Mouse (Mus musculus): ENCODE data around the gene Fam219a. TPM values are rescaled to one million over a fixed set of nuclear protein-coding genes. Genes with fewer than 3 reads are reported as not detected.

Gene Fam219a
- polyA plus RNA-seq, 1 experiment from 2014 or later: 0.30 TPM

- no peaks in the 10 kb centered on the region for H3K27me3 ChIP-seq
- 0 out of 2 replicates have a peak, but pooled peaks cover 3% of the 10 kb centered on the region for H3K4me1 ChIP-seq (replicated peaks)
- no peak for ATAC-seq (ENCODE audit: low read depth)
- DNase-seq: peak; percentile 34
- no peak overlapping the region for H3K4me2 ChIP-seq
- WGBS (ENCODE audit: insufficient replicate concordance): 30% methylated on average over 6 of the region's 6 CpGs
- H3K9me3 ChIP-seq (replicated peaks): no peaks in the 10 kb centered on the region
- H3K27ac ChIP-seq: no peak overlapping the region
- no peak overlapping the region for H3K4me3 ChIP-seq (replicated peaks)
- no peak overlapping the region for H3K9ac ChIP-seq
- no peaks in the 10 kb centered on the region for H3K36me3 ChIP-seq
These were observed 16.8 kb downstream of the Fam219a start for GRCm38 (mm10) chr4:41552529-41552928.

GRCm38 (mm10) chr4:41547086-41547485 is 22.3 kb downstream of the Fam219a start:
- no peaks in the 10 kb centered on the region for H3K4me1 ChIP-seq (replicated peaks)
- H3K4me3 ChIP-seq (replicated peaks): no peak overlapping the region
- no peaks in the 10 kb centered on the region for H3K9me3 ChIP-seq (replicated peaks)
- H3K36me3 ChIP-seq: no peaks in the 10 kb centered on the region
- H3K27me3 ChIP-seq: no peaks in the 10 kb centered on the region
- H3K27ac ChIP-seq: no peak overlapping the region
- ATAC-seq (ENCODE audit: low read depth) (no peak), DNase-seq (no peak)
- no peak overlapping the region for H3K9ac ChIP-seq
- H3K4me2 ChIP-seq: no peak overlapping the region
- whole genome bisulfite sequencing (ENCODE audit: insufficient replicate concordance): 68% methylated on average over 1 of the region's 1 CpGs

- WGBS (ENCODE audit: insufficient replicate concordance): 19% methylated on average over 8 of the region's 8 CpGs
- DNase-seq: no peak
These were observed 23.4 kb downstream of the Fam219a start for GRCm38 (mm10) chr4:41545985-41546384.

GRCm38 (mm10) chr4:41542136-41542535 is 27.2 kb downstream of the Fam219a start:
- no peak overlapping the region for H3K4me3 ChIP-seq (replicated peaks)
- no peaks in the 10 kb centered on the region for H3K36me3 ChIP-seq
- no peaks in the 10 kb centered on the region for H3K27me3 ChIP-seq
- no peak overlapping the region for H3K4me2 ChIP-seq
- H3K4me1 ChIP-seq (replicated peaks): no peaks in the 10 kb centered on the region
- H3K9ac ChIP-seq: no peak overlapping the region
- no peak for DNase-seq
- H3K9me3 ChIP-seq (replicated peaks): no peaks in the 10 kb centered on the region
- no peak for ATAC-seq (ENCODE audit: low read depth)
- no peak overlapping the region for H3K27ac ChIP-seq
- WGBS (ENCODE audit: insufficient replicate concordance): 65% methylated on average over 8 of the region's 8 CpGs

More at GRCm38 (mm10) chr4:41545985-41546384, 23.4 kb downstream of the Fam219a start:
- no peak overlapping the region for H3K27ac ChIP-seq
- H3K36me3 ChIP-seq: no peaks in the 10 kb centered on the region
- H3K4me2 ChIP-seq: no peak overlapping the region
- no peak overlapping the region for H3K4me3 ChIP-seq (replicated peaks)
- no peak for ATAC-seq (ENCODE audit: low read depth)
- no peaks in the 10 kb centered on the region for H3K27me3 ChIP-seq
- no peak overlapping the region for H3K9ac ChIP-seq
- H3K9me3 ChIP-seq (replicated peaks): no peaks in the 10 kb centered on the region
- H3K4me1 ChIP-seq (replicated peaks): no peaks in the 10 kb centered on the region

GRCm38 (mm10) chr4:41534866-41535265 is 34.5 kb downstream of the Fam219a start:
- Histone ChIP-seq H3K4me2 (no peak overlapping the region), H3K4me3 (replicated peaks) (no peak overlapping the region), H3K27ac (no peak overlapping the region), H3K27me3 (no peaks in the 10 kb centered on the region), H3K9ac (no peak overlapping the region), H3K36me3 (no peaks in the 10 kb centered on the region), H3K4me1 (replicated peaks) (no peaks in the 10 kb centered on the region), H3K9me3 (replicated peaks) (no peaks in the 10 kb centered on the region)
- WGBS (ENCODE audit: insufficient replicate concordance): 58% methylated on average over 5 of the region's 5 CpGs
- ATAC-seq (ENCODE audit: low read depth) (no peak), DNase-seq (no peak)

- no peak for DNase-seq
- 0 out of 2 replicates have a peak, but pooled peaks cover 2% of the 10 kb centered on the region for H3K4me1 ChIP-seq (replicated peaks)
- no peaks in the 10 kb centered on the region for H3K27me3 ChIP-seq
- H3K36me3 ChIP-seq: no peaks in the 10 kb centered on the region
- WGBS (ENCODE audit: insufficient replicate concordance): 20% methylated on average over 6 of the region's 6 CpGs
- H3K4me3 ChIP-seq (replicated peaks): no peak overlapping the region
- H3K27ac ChIP-seq: no peak overlapping the region
- no peaks in the 10 kb centered on the region for H3K9me3 ChIP-seq (replicated peaks)
- no peak for ATAC-seq (ENCODE audit: low read depth)
- no peak overlapping the region for H3K4me2 ChIP-seq
- no peak overlapping the region for H3K9ac ChIP-seq
These were observed 36.9 kb downstream of the Fam219a start for GRCm38 (mm10) chr4:41532420-41532819.

GRCm38 (mm10) chr4:41527996-41528395 is 41.3 kb downstream of the Fam219a start:
- no peak for ATAC-seq (ENCODE audit: low read depth)
- Histone ChIP-seq H3K27me3 (no peaks in the 10 kb centered on the region), H3K4me2 (no peak overlapping the region), H3K9me3 (replicated peaks) (no peaks in the 10 kb centered on the region), H3K4me1 (replicated peaks) (0 out of 2 replicates have a peak, but pooled peaks cover 2% of the 10 kb centered on the region), H3K27ac (no peak overlapping the region), H3K9ac (no peak overlapping the region), H3K36me3 (no peaks in the 10 kb centered on the region), H3K4me3 (replicated peaks) (no peak overlapping the region)
- 60% methylated on average over 8 of the region's 8 CpGs for WGBS (ENCODE audit: insufficient replicate concordance)
- DNase-seq: no peak

- WGBS (ENCODE audit: insufficient replicate concordance): 54% methylated on average over 13 of the region's 13 CpGs
- H3K9me3 ChIP-seq (replicated peaks): no peaks in the 10 kb centered on the region
- no peak for ATAC-seq (ENCODE audit: low read depth)
These were observed 42.3 kb downstream of the Fam219a start for GRCm38 (mm10) chr4:41527076-41527475.

GRCm38 (mm10) chr4:41526553-41526952 is 42.8 kb downstream of the Fam219a start:
- Histone ChIP-seq H3K36me3 (no peaks in the 10 kb centered on the region), H3K9ac (no peak overlapping the region), H3K4me2 (no peak overlapping the region), H3K4me3 (replicated peaks) (no peak overlapping the region), H3K4me1 (replicated peaks) (0 out of 2 replicates have a peak, but pooled peaks cover 2% of the 10 kb centered on the region), H3K27me3 (no peaks in the 10 kb centered on the region), H3K27ac (no peak overlapping the region), H3K9me3 (replicated peaks) (no peaks in the 10 kb centered on the region)
- DNase-seq: no peak
- WGBS (ENCODE audit: insufficient replicate concordance): 66% methylated on average over 7 of the region's 7 CpGs
- no peak for ATAC-seq (ENCODE audit: low read depth)

More at GRCm38 (mm10) chr4:41527076-41527475, 42.3 kb downstream of the Fam219a start:
- Histone ChIP-seq H3K36me3 (no peaks in the 10 kb centered on the region), H3K27ac (no peak overlapping the region), H3K4me3 (replicated peaks) (no peak overlapping the region), H3K27me3 (no peaks in the 10 kb centered on the region), H3K4me1 (replicated peaks) (0 out of 2 replicates have a peak, but pooled peaks cover 2% of the 10 kb centered on the region), H3K4me2 (no peak overlapping the region), H3K9ac (no peak overlapping the region)
- no peak for DNase-seq

GRCm38 (mm10) chr4:41524829-41525228 is 44.5 kb downstream of the Fam219a start:
- Histone ChIP-seq H3K9me3 (replicated peaks) (no peaks in the 10 kb centered on the region), H3K36me3 (no peaks in the 10 kb centered on the region), H3K27ac (no peak overlapping the region), H3K9ac (no peak overlapping the region), H3K27me3 (no peaks in the 10 kb centered on the region; the same call in 1 of the 2 replicates), H3K4me3 (replicated peaks) (no peak overlapping the region), H3K4me1 (replicated peaks) (0 out of 2 replicates have a peak, but pooled peaks cover 2% of the 10 kb centered on the region), H3K4me2 (no peak overlapping the region)
- 57% methylated on average over 9 of the region's 9 CpGs for WGBS (ENCODE audit: insufficient replicate concordance)
- ATAC-seq (ENCODE audit: low read depth) (no peak), DNase-seq (no peak)

GRCm38 (mm10) chr4:41523839-41524238 is 45.5 kb downstream of the Fam219a start:
- Histone ChIP-seq H3K36me3 (no peaks in the 10 kb centered on the region), H3K4me2 (no peak overlapping the region), H3K4me3 (replicated peaks) (no peak overlapping the region), H3K9me3 (replicated peaks) (no peaks in the 10 kb centered on the region), H3K4me1 (replicated peaks) (no peaks in the 10 kb centered on the region), H3K9ac (no peak overlapping the region), H3K27me3 (no peaks in the 10 kb centered on the region; the same call in 1 of the 2 replicates), H3K27ac (no peak overlapping the region)
- DNase-seq (no peak), ATAC-seq (ENCODE audit: low read depth) (no peak)
- 65% methylated on average over 7 of the region's 7 CpGs for WGBS (ENCODE audit: insufficient replicate concordance)

- H3K36me3 ChIP-seq: no peaks in the 10 kb centered on the region
- no peaks in the 10 kb centered on the region for H3K4me1 ChIP-seq (replicated peaks)
- ATAC-seq (ENCODE audit: low read depth) (no peak), DNase-seq (no peak)
- 34% methylated on average over 5 of the region's 5 CpGs for WGBS (ENCODE audit: insufficient replicate concordance)
- H3K27ac ChIP-seq: no peak overlapping the region
- no peak overlapping the region for H3K4me3 ChIP-seq (replicated peaks)
- no peaks in the 10 kb centered on the region for H3K9me3 ChIP-seq (replicated peaks)
- H3K27me3 ChIP-seq: no peaks in the 10 kb centered on the region; the same call in 1 of the 2 replicates
- H3K9ac ChIP-seq: no peak overlapping the region
- no peak overlapping the region for H3K4me2 ChIP-seq
These were observed 46.5 kb downstream of the Fam219a start for GRCm38 (mm10) chr4:41522788-41523187.

Measured in liver, embryonic 13.5 days (tissue).